Mouse (Mus musculus): ENCODE data around the gene Arsa. TPM values are rescaled to one million over a fixed set of nuclear protein-coding genes. Genes with fewer than 3 reads are reported as not detected.

Gene Arsa
- polyA plus RNA-seq, 1 experiment from 2014 or later, result 13.0 TPM

- TF ChIP-seq CTCF (IDR thresholded peaks at IDR 0.05; ENCODE audit: low read depth), result no peak
- Histone ChIP-seq H3K4me1 (replicated peaks; ENCODE audit: insufficient read depth, low read length) (no peaks in the 10 kb centered on the region), H3K9ac (ENCODE audit: low read depth, low read length) (no peak overlapping the region), H3K4me3 (replicated peaks; ENCODE audit: low read depth, low read length) (no peak overlapping the region), H3K4me2 (ENCODE audit: low read length) (no peak overlapping the region), H3K36me3 (ENCODE audit: insufficient read depth, low read length) (no peaks in the 10 kb centered on the region), H3K9me3 (replicated peaks; ENCODE audit: low read length) (no peaks in the 10 kb centered on the region), H3K27me3 (ENCODE audit: insufficient read depth, low read length) (no peaks in the 10 kb centered on the region), H3K27ac (no peak overlapping the region)
- WGBS, result 92% methylated on average over 19 of the region's 19 CpGs
- ATAC-seq (replicated peaks; ENCODE audit: low FRiP score, low read depth), result no peak
- DNase-seq (ENCODE audit: low spot score), result no peak
Measured at GRCm38 (mm10) chr15:89474596-89475292, 2.5 kb downstream of the Arsa start.

GRCm38 (mm10) chr15:89473921-89474320 lies 3.3 kb downstream of the Arsa start:
- Histone ChIP-seq H3K36me3 (ENCODE audit: insufficient read depth, low read length) (no peaks in the 10 kb centered on the region), H3K9me3 (replicated peaks; ENCODE audit: low read length) (no peaks in the 10 kb centered on the region), H3K4me3 (replicated peaks; ENCODE audit: low read depth, low read length) (no peak overlapping the region), H3K4me1 (replicated peaks; ENCODE audit: insufficient read depth, low read length) (no peaks in the 10 kb centered on the region), H3K4me2 (ENCODE audit: low read length) (no peak overlapping the region), H3K27ac (no peak overlapping the region), H3K27me3 (ENCODE audit: insufficient read depth, low read length) (no peaks in the 10 kb centered on the region), H3K9ac (ENCODE audit: low read depth, low read length) (no peak overlapping the region)
- WGBS, result 95% methylated on average over 8 of the region's 8 CpGs
- no peak for TF ChIP-seq CTCF (IDR thresholded peaks at IDR 0.05; ENCODE audit: low read depth)
- ATAC-seq (replicated peaks; ENCODE audit: low FRiP score, low read depth) (no peak), DNase-seq (ENCODE audit: low spot score) (no peak)

GRCm38 (mm10) chr15:89473370-89473769 lies 3.9 kb downstream of the Arsa start:
- H3K4me2 ChIP-seq (ENCODE audit: low read length), result no peak overlapping the region

GRCm38 (mm10) chr15:89471476-89471875 lies 5.7 kb downstream of the Arsa start:
- Histone ChIP-seq H3K4me1 (replicated peaks; ENCODE audit: insufficient read depth, low read length) (no peaks in the 10 kb centered on the region), H3K9me3 (replicated peaks; ENCODE audit: low read length) (no peaks in the 10 kb centered on the region), H3K4me3 (replicated peaks; ENCODE audit: low read depth, low read length) (no peak overlapping the region), H3K27me3 (ENCODE audit: insufficient read depth, low read length) (no peaks in the 10 kb centered on the region), H3K36me3 (ENCODE audit: insufficient read depth, low read length) (no peaks in the 10 kb centered on the region), H3K4me2 (ENCODE audit: low read length) (no peak overlapping the region), H3K27ac (no peak overlapping the region), H3K9ac (ENCODE audit: low read depth, low read length) (no peak overlapping the region)
- WGBS, result 90% methylated on average over 4 of the region's 4 CpGs
- ATAC-seq (replicated peaks; ENCODE audit: low FRiP score, low read depth) (no peak), DNase-seq (ENCODE audit: low spot score) (no peak)
- TF ChIP-seq CTCF (IDR thresholded peaks at IDR 0.05; ENCODE audit: low read depth), result no peak

More at GRCm38 (mm10) chr15:89473370-89473769, 3.9 kb downstream of the Arsa start:
- Histone ChIP-seq H3K27me3 (ENCODE audit: insufficient read depth, low read length) (no peaks in the 10 kb centered on the region), H3K9ac (ENCODE audit: low read depth, low read length) (no peak overlapping the region), H3K36me3 (ENCODE audit: insufficient read depth, low read length) (no peaks in the 10 kb centered on the region), H3K4me3 (replicated peaks; ENCODE audit: low read depth, low read length) (no peak overlapping the region), H3K9me3 (replicated peaks; ENCODE audit: low read length) (no peaks in the 10 kb centered on the region), H3K27ac (no peak overlapping the region), H3K4me1 (replicated peaks; ENCODE audit: insufficient read depth, low read length) (no peaks in the 10 kb centered on the region)
- DNase-seq (ENCODE audit: low spot score), result no peak
- no peak for TF ChIP-seq CTCF (IDR thresholded peaks at IDR 0.05; ENCODE audit: low read depth)
- 80% methylated on average over 9 of the region's 9 CpGs for WGBS
- no peak for ATAC-seq (replicated peaks; ENCODE audit: low FRiP score, low read depth)

GRCm38 (mm10) chr15:89468577-89468976 lies 8.6 kb downstream of the Arsa start:
- WGBS, result 42% methylated on average over 2 of the region's 2 CpGs
- ATAC-seq (replicated peaks; ENCODE audit: low FRiP score, low read depth), result no peak
- H3K4me2 ChIP-seq (ENCODE audit: low read length), result no peak overlapping the region
- no peaks in the 10 kb centered on the region for H3K4me1 ChIP-seq (replicated peaks; ENCODE audit: insufficient read depth, low read length)
- DNase-seq (ENCODE audit: low spot score), result peak; percentile 68
- H3K36me3 ChIP-seq (ENCODE audit: insufficient read depth, low read length), result no peaks in the 10 kb centered on the region
- peak; percentile 78 for TF ChIP-seq CTCF (IDR thresholded peaks at IDR 0.05; ENCODE audit: low read depth)
- no peak overlapping the region for H3K27ac ChIP-seq
- H3K9me3 ChIP-seq (replicated peaks; ENCODE audit: low read length), result no peaks in the 10 kb centered on the region
- no peak overlapping the region for H3K9ac ChIP-seq (ENCODE audit: low read depth, low read length)
- H3K4me3 ChIP-seq (replicated peaks; ENCODE audit: low read depth, low read length), result no peak overlapping the region
- H3K27me3 ChIP-seq (ENCODE audit: insufficient read depth, low read length), result no peaks in the 10 kb centered on the region

- no peaks in the 10 kb centered on the region for H3K4me1 ChIP-seq (replicated peaks; ENCODE audit: insufficient read depth, low read length)
- H3K36me3 ChIP-seq (ENCODE audit: insufficient read depth, low read length), result no peaks in the 10 kb centered on the region
- TF ChIP-seq CTCF (IDR thresholded peaks at IDR 0.05; ENCODE audit: low read depth), result no peak
- no peak overlapping the region for H3K27ac ChIP-seq
- H3K9ac ChIP-seq (ENCODE audit: low read depth, low read length), result no peak overlapping the region
- no peak for ATAC-seq (replicated peaks; ENCODE audit: low FRiP score, low read depth)
- H3K4me3 ChIP-seq (replicated peaks; ENCODE audit: low read depth, low read length), result no peak overlapping the region
- no peaks in the 10 kb centered on the region for H3K9me3 ChIP-seq (replicated peaks; ENCODE audit: low read length)
- no peaks in the 10 kb centered on the region for H3K27me3 ChIP-seq (ENCODE audit: insufficient read depth, low read length)
- 12% methylated on average over 1 of the region's 1 CpGs for WGBS
- DNase-seq (ENCODE audit: low spot score), result no peak
- H3K4me2 ChIP-seq (ENCODE audit: low read length), result no peak overlapping the region
Measured at GRCm38 (mm10) chr15:89465052-89465451, 12.2 kb downstream of the Arsa start.
